Comparison of ENCODE assay signal across 28 mouse cellular contexts in genomic region chr1:76130353-76130752, GRCm38 (mm10).
DNase-seq lines count a peak whose midpoint lies in the region; ATAC-seq lines count a peak whose summit lies in the region.
"Had no signal": no experiment of that assay in that cellular context is flagged by ENCODE, and none has a peak within 500 bp of the region (broad histone marks: within the 10 kb centered on the region; RNA-seq: fewer than 3 reads in every experiment).

No protein-coding gene starts in this region.

- H3K9ac ChIP-seq in embryonic facial prominence, embryonic 12.5 days = no peak overlapping the region
- no peak overlapping the region for H3K9ac ChIP-seq in heart, embryonic 11.5 days (ENCODE audit: low read depth, low read length)
- H3K9ac ChIP-seq: forebrain, embryonic 13.5 days; heart, embryonic 13.5 days; hindbrain, embryonic 13.5 days had no signal

- H3K4me1 ChIP-seq in embryonic facial prominence, embryonic 12.5 days = no peaks in the 10 kb centered on the region
- peaks cover 5% of the 10 kb centered on the region for H3K4me1 ChIP-seq in embryonic facial prominence, embryonic 10.5 days
- no peaks in the 10 kb centered on the region for H3K4me1 ChIP-seq in heart, embryonic 11.5 days (ENCODE audit: control insufficient read depth, insufficient read depth, low read length)
- peaks cover 7% of the 10 kb centered on the region for H3K4me1 ChIP-seq in limb, embryonic 10.5 days
- H3K4me1 ChIP-seq: hindbrain, embryonic 13.5 days had no signal

- H3K27ac ChIP-seq in embryonic facial prominence, embryonic 12.5 days = no peak overlapping the region
- no peak overlapping the region for H3K27ac ChIP-seq in embryonic facial prominence, embryonic 10.5 days (replicated peaks)
- H3K27ac ChIP-seq in heart, embryonic 11.5 days (ENCODE audit: low read depth, low read length) = no peak overlapping the region
- H3K27ac ChIP-seq in limb, embryonic 10.5 days = peak overlapping the region; percentile 34; the same call in 1 of the 2 replicates
- H3K27ac ChIP-seq: forebrain, embryonic 13.5 days; gastrocnemius, adult 2 months; heart, embryonic 13.5 days; hindbrain, embryonic 13.5 days; kidney, postnatal 0 days; left cerebral cortex, adult 2 months; stomach, postnatal 0 days had no signal

- WGBS in embryonic facial prominence, embryonic 12.5 days = 46% methylated on average over 4 of the region's 4 CpGs
- 46% methylated on average over 4 of the region's 4 CpGs for WGBS in embryonic facial prominence, embryonic 10.5 days
- WGBS in heart, embryonic 11.5 days (ENCODE audit: insufficient replicate concordance) = 28% methylated on average over 4 of the region's 4 CpGs
- WGBS in limb, embryonic 10.5 days = 61% methylated on average over 4 of the region's 4 CpGs

- H3K27me3 ChIP-seq in embryonic facial prominence, embryonic 12.5 days = no peaks in the 10 kb centered on the region
- no peaks in the 10 kb centered on the region for H3K27me3 ChIP-seq in embryonic facial prominence, embryonic 10.5 days (replicated peaks; ENCODE audit: low read depth, poor library complexity, severe bottlenecking)
- no peaks in the 10 kb centered on the region for H3K27me3 ChIP-seq in heart, embryonic 11.5 days (ENCODE audit: control insufficient read depth, insufficient read depth, low read length)
- H3K27me3 ChIP-seq in limb, embryonic 10.5 days (ENCODE audit: low read depth, poor library complexity, severe bottlenecking) = no peaks in the 10 kb centered on the region
- H3K27me3 ChIP-seq: forebrain, embryonic 13.5 days; heart, embryonic 13.5 days; hindbrain, embryonic 13.5 days had no signal

- no peak for DNase-seq in embryonic facial prominence, embryonic 10.5 days (ENCODE audit: low spot score)
- DNase-seq in heart, postnatal 4 days = peak; percentile 4
- peak; percentile 3 for DNase-seq in R1 (ENCODE audit: low read depth, low spot score)
- no peak for DNase-seq in limb, embryonic 10.5 days (ENCODE audit: low spot score)
- no peak for DNase-seq in layer of hippocampus, adult 18-20 months (ENCODE audit: low spot score in 2 of 2)
- DNase-seq: adrenal gland, postnatal 36 days; cerebellum, adult 9-10 months; gastrocnemius, adult 2 months; kidney, adult 18-20 months; left cerebral cortex, postnatal 4 days; lung, adult 18-20 months; lung, postnatal 10 days; thymus, adult 2 months; thymus, postnatal 4 days had no signal

- H3K4me3 ChIP-seq in embryonic facial prominence, embryonic 12.5 days = no peak overlapping the region
- no peak overlapping the region for H3K4me3 ChIP-seq in embryonic facial prominence, embryonic 10.5 days
- H3K4me3 ChIP-seq in heart, embryonic 11.5 days (ENCODE audit: low read depth, low read length) = no peak overlapping the region
- H3K4me3 ChIP-seq in limb, embryonic 10.5 days = no peak overlapping the region
- H3K4me3 ChIP-seq: forebrain, embryonic 13.5 days; gastrocnemius, adult 2 months; heart, embryonic 13.5 days; hindbrain, embryonic 13.5 days; left cerebral cortex, adult 2 months had no signal

- no peak overlapping the region for H3K4me2 ChIP-seq in embryonic facial prominence, embryonic 12.5 days (replicated peaks)
- no peak overlapping the region for H3K4me2 ChIP-seq in heart, embryonic 11.5 days
- H3K4me2 ChIP-seq: forebrain, embryonic 13.5 days; heart, embryonic 13.5 days; hindbrain, embryonic 13.5 days; liver, embryonic 11.5 days; midbrain, embryonic 11.5 days had no signal

- H3K9me3 ChIP-seq in embryonic facial prominence, embryonic 12.5 days = no peaks in the 10 kb centered on the region
- no peaks in the 10 kb centered on the region for H3K9me3 ChIP-seq in embryonic facial prominence, embryonic 10.5 days
- no peaks in the 10 kb centered on the region for H3K9me3 ChIP-seq in heart, embryonic 11.5 days (replicated peaks; ENCODE audit: control insufficient read depth, low read length)
- H3K9me3 ChIP-seq in limb, embryonic 10.5 days (replicated peaks) = no peaks in the 10 kb centered on the region
- H3K9me3 ChIP-seq: forebrain, embryonic 13.5 days; heart, embryonic 13.5 days; hindbrain, embryonic 13.5 days had no signal

- no peaks in the 10 kb centered on the region for H3K36me3 ChIP-seq in embryonic facial prominence, embryonic 12.5 days
- no peaks in the 10 kb centered on the region for H3K36me3 ChIP-seq in embryonic facial prominence, embryonic 10.5 days (replicated peaks)
- no peaks in the 10 kb centered on the region for H3K36me3 ChIP-seq in heart, embryonic 11.5 days (ENCODE audit: control insufficient read depth, insufficient read depth, low read length)
- no peaks in the 10 kb centered on the region for H3K36me3 ChIP-seq in limb, embryonic 10.5 days
- H3K36me3 ChIP-seq: G1E; heart, embryonic 13.5 days; hindbrain, embryonic 13.5 days had no signal

- peak; percentile 47; the same call in 1 of the 2 replicates for ATAC-seq in embryonic facial prominence, embryonic 12.5 days (ENCODE audit: insufficient number of reproducible peaks, insufficient read depth, low FRiP score, low TSS enrichment)
- no peak; the same call in 1 of the 2 replicates for ATAC-seq in heart, embryonic 11.5 days (replicated peaks; ENCODE audit: insufficient number of reproducible peaks, low FRiP score, low TSS enrichment)
- ATAC-seq: activated CD4-positive, CD25-positive, alpha-beta regulatory T cell, adult 4 months; forebrain, embryonic 13.5 days; inflammation-experienced regulatory T-cells, adult 6 months; Patski had no signal

Comparison
In these comparisons a context has a peak if more than half of its experiments do, and no peak if none do; other contexts are left out.
1. DNase-seq: peak in heart, postnatal 4 days (single experiment) and R1 (single experiment); none in embryonic facial prominence, embryonic 10.5 days (single experiment), limb, embryonic 10.5 days (single experiment) and layer of hippocampus, adult 18-20 months (0 of 2).